In the genomic region with DNA sequence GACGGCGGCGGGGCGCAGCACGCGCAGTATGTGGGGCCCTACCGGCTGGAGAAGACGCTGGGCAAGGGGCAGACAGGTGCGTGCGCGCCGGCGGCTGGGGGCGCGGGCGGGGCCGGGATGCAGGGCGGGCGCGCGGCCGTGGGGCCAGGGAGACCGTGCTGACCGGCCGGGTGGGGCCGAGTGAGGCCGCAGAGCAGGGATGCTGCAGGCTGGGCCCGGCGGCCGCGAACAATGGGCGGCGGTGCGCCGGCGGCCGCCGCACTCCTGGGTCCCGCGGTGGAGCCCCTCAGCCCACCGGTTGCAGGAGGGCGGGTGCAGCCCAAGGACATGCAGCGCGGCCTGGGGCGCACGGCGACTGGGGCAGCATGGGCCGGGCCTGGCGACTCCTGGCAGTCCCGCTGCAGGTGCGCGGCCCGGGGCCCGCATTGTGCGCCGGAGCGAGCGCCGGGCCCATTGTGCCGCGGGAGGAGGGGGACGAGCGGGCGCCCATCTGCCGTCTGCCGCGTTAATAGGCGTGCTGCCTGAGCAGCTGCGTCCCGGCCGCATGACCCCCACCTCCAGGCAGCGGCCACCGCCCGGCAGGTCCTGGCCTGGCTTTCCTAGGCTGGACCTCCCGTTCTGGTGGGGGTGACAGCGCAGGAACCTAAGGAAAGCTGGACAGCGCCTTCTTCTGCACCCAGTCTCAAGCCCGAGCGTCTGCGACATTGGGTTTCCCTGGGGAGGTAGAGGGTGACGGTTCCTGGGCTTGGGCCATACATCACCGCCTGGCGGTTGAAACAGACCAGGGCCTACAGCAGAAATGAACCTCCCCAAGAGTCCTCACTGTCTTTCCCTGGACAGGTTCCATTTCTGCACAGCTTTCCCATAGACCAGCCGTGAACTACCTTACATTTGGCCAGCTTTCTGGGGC, we compare ENCODE assay signal across 8 mouse cellular contexts. TPM values are rescaled to one million over a fixed set of nuclear protein-coding genes. Genes with fewer than 3 reads are reported as not detected.
DNase-seq lines count a peak whose midpoint lies in the region; ATAC-seq and TF ChIP-seq lines count a peak whose summit lies in the region.

No protein-coding gene starts in this region.

- no peaks in the 10 kb centered on the region for H3K9me3 ChIP-seq in E14TG2a.4 (ENCODE audit: low read length)
- peaks cover 5% of the 10 kb centered on the region for H3K9me3 ChIP-seq in heart, embryonic 16.5 days (replicated peaks; ENCODE audit: control insufficient read depth, low read length)
- no peaks in the 10 kb centered on the region for H3K9me3 ChIP-seq in limb, embryonic 12.5 days
- H3K9me3 ChIP-seq in neural tube, embryonic 15.5 days (replicated peaks): no peaks in the 10 kb centered on the region

- ATAC-seq in frontal cortex, adult (ENCODE audit: low TSS enrichment): 0 out of 2 replicates have a peak, but pooled peaks have one; percentile 3
- ATAC-seq in heart, embryonic 16.5 days (replicated peaks; ENCODE audit: extremely low read depth, insufficient read depth, low FRiP score): no peak
- ATAC-seq in limb, embryonic 12.5 days (ENCODE audit: insufficient number of reproducible peaks, insufficient read depth, low FRiP score, low TSS enrichment, low read depth): no peak
- peak; percentile 15 for ATAC-seq in neural tube, embryonic 15.5 days (ENCODE audit: low FRiP score)
- no peak for ATAC-seq in erythroblast, adult 5-6 weeks (replicated peaks; ENCODE audit: low FRiP score, poor library complexity, severe bottlenecking)

- peaks cover 76% of the 10 kb centered on the region for H3K27me3 ChIP-seq in E14TG2a.4 (ENCODE audit: insufficient read depth, low read length)
- peaks cover 87% of the 10 kb centered on the region for H3K27me3 ChIP-seq in heart, embryonic 16.5 days (ENCODE audit: control insufficient read depth, insufficient read depth, low read length)
- peaks cover 87% of the 10 kb centered on the region for H3K27me3 ChIP-seq in limb, embryonic 12.5 days
- no peaks in the 10 kb centered on the region for H3K27me3 ChIP-seq in neural tube, embryonic 15.5 days (replicated peaks)

- H3K4me3 ChIP-seq in E14TG2a.4 (replicated peaks; ENCODE audit: low read length): peak overlapping the region; percentile 84
- peak overlapping the region; percentile 53 for H3K4me3 ChIP-seq in heart, embryonic 16.5 days (ENCODE audit: low read length)
- H3K4me3 ChIP-seq in limb, embryonic 12.5 days (replicated peaks): peak overlapping the region; percentile 51
- H3K4me3 ChIP-seq in neural tube, embryonic 15.5 days (replicated peaks): peak overlapping the region; percentile 84

- TF ChIP-seq CTCF in E14TG2a.4 (conservative IDR thresholded peaks at IDR 0.05; ENCODE audit: low read length): 0 out of 2 replicates have a peak, but pooled peaks have one; percentile 13

- peak overlapping the region; percentile 80 for H3K4me2 ChIP-seq in heart, embryonic 16.5 days (ENCODE audit: low read depth, low read length)
- H3K4me2 ChIP-seq in limb, embryonic 12.5 days: peak overlapping the region; percentile 82
- H3K4me2 ChIP-seq in neural tube, embryonic 15.5 days: peak overlapping the region; percentile 74

- WGBS in heart, embryonic 16.5 days: 2% methylated on average over 53 of the region's 84 CpGs
- 1% methylated on average over 72 of the region's 84 CpGs for WGBS in limb, embryonic 12.5 days
- WGBS in neural tube, embryonic 15.5 days: under 1% methylated on average over 65 of the region's 84 CpGs

- no peak overlapping the region for H3K27ac ChIP-seq in heart, embryonic 16.5 days (ENCODE audit: low read length)
- H3K27ac ChIP-seq in limb, embryonic 12.5 days: no peak overlapping the region
- peak overlapping the region; percentile 96 for H3K27ac ChIP-seq in neural tube, embryonic 15.5 days (replicated peaks)

- no peak for DNase-seq in frontal cortex, postnatal 25 days (ENCODE audit: low spot score in 2 of 2)
- DNase-seq in cerebellum, postnatal 14 days: peak; percentile 80 to 81

- H3K4me1 ChIP-seq in E14TG2a.4 (replicated peaks; ENCODE audit: low read depth, low read length): peaks cover 18% of the 10 kb centered on the region
- H3K4me1 ChIP-seq in heart, embryonic 16.5 days (ENCODE audit: control insufficient read depth, insufficient read depth, low read length): 0 out of 2 replicates have a peak, but pooled peaks cover 3% of the 10 kb centered on the region
- H3K4me1 ChIP-seq in limb, embryonic 12.5 days (replicated peaks): peaks cover 11% of the 10 kb centered on the region
- peaks cover 75% of the 10 kb centered on the region for H3K4me1 ChIP-seq in neural tube, embryonic 15.5 days

- H3K9ac ChIP-seq in heart, embryonic 16.5 days (ENCODE audit: low read length): peak overlapping the region; percentile 30; the same call in 1 of the 2 replicates
- H3K9ac ChIP-seq in limb, embryonic 12.5 days (replicated peaks): peak overlapping the region; percentile 51; the same call in 1 of the 2 replicates
- peak overlapping the region; percentile 98 for H3K9ac ChIP-seq in neural tube, embryonic 15.5 days (replicated peaks)

- no peaks in the 10 kb centered on the region for H3K36me3 ChIP-seq in E14TG2a.4 (ENCODE audit: insufficient read depth, low read length)
- no peaks in the 10 kb centered on the region for H3K36me3 ChIP-seq in heart, embryonic 16.5 days (ENCODE audit: control insufficient read depth, insufficient read depth)
- no peaks in the 10 kb centered on the region for H3K36me3 ChIP-seq in limb, embryonic 12.5 days
- no peaks in the 10 kb centered on the region for H3K36me3 ChIP-seq in neural tube, embryonic 15.5 days

RNA-seq across cellular contexts. Expression of a gene that starts 0.8 kb away (rescaled TPM):
- 0.28 and 0.32 TPM in 2 replicates for polyA plus RNA-seq in heart, embryonic 16.5 days (2015; fragmentation: Nextera tagmentation; extraction: Ambion mirVana)
- 0.31 and 0.84 TPM in 2 replicates for polyA plus RNA-seq in limb, embryonic 12.5 days (2016; fragmentation: Nextera tagmentation; extraction: Ambion mirVana)
- polyA plus RNA-seq in neural tube, embryonic 15.5 days (2015; fragmentation: Nextera tagmentation; extraction: Ambion mirVana): 17.5 and 20.2 TPM in 2 replicates
- not detected in 2 replicates for total RNA-seq in erythroblast, adult 5-6 weeks (2015; ENCODE audit: low replicate concordance)
- not detected in 2 replicates for total RNA-seq in erythroblast, adult 5-6 weeks (2017; ENCODE audit: low replicate concordance)

RNA-seq across cellular contexts. Expression of a gene that starts 32.1 kb away (rescaled TPM):
- 43.5 and 46.6 TPM in 2 replicates for polyA plus RNA-seq in heart, embryonic 16.5 days (2015; fragmentation: Nextera tagmentation; extraction: Ambion mirVana)
- 38.5 and 41.2 TPM in 2 replicates for polyA plus RNA-seq in limb, embryonic 12.5 days (2016; fragmentation: Nextera tagmentation; extraction: Ambion mirVana)
- 67.5 and 70.0 TPM in 2 replicates for polyA plus RNA-seq in neural tube, embryonic 15.5 days (2015; fragmentation: Nextera tagmentation; extraction: Ambion mirVana)
- total RNA-seq in erythroblast, adult 5-6 weeks (2015; ENCODE audit: low replicate concordance): 7.3 and 25.5 TPM in 2 replicates
- 16.4 and 19.4 TPM in 2 replicates for total RNA-seq in erythroblast, adult 5-6 weeks (2017; ENCODE audit: low replicate concordance)

Comparison
In these comparisons a context has a peak if more than half of its experiments do, and no peak if none do; other contexts are left out.
1. ATAC-seq: peak in frontal cortex, adult (single experiment) and neural tube, embryonic 15.5 days (single experiment); none in heart, embryonic 16.5 days (single experiment), limb, embryonic 12.5 days (single experiment) and erythroblast, adult 5-6 weeks (single experiment).
2. DNase-seq: peak in cerebellum, postnatal 14 days (2 of 2); none in frontal cortex, postnatal 25 days (0 of 2).
3. H3K9ac ChIP-seq: peak in every context shown above with its lines; median percentile 98 in neural tube, embryonic 15.5 days; 51 in limb, embryonic 12.5 days; 30 in heart, embryonic 16.5 days.
4. RNA of a gene that starts 0.8 kb away (polyA plus RNA-seq): 17.5 to 20.2 TPM in neural tube, embryonic 15.5 days; 0.31 to 0.84 TPM in limb, embryonic 12.5 days and 0.28 to 0.32 TPM in heart, embryonic 16.5 days; every median in the first group is over 10 times any median in the second.
5. Peak in every context shown above with its lines, with median percentiles within 50 percentile points of each other: H3K4me3 ChIP-seq and H3K4me2 ChIP-seq.